Mouse (Mus musculus) C2C12 (cell line): ENCODE measurements around the gene Auts2.

Experiments used
- CTCF ChIP-seq: IDR thresholded peaks from one replicate; pipeline ENCODE4 v1.5.1; 2011; ENCODE audit not compliant: control insufficient read depth, insufficient read depth, insufficient read length
- MYOD1 ChIP-seq: IDR thresholded peaks from one replicate; pipeline ENCODE4 v1.6.1; 2011; ENCODE audit warnings: low read depth; ENCODE audit not compliant: control insufficient read depth, insufficient read length

DNA sequence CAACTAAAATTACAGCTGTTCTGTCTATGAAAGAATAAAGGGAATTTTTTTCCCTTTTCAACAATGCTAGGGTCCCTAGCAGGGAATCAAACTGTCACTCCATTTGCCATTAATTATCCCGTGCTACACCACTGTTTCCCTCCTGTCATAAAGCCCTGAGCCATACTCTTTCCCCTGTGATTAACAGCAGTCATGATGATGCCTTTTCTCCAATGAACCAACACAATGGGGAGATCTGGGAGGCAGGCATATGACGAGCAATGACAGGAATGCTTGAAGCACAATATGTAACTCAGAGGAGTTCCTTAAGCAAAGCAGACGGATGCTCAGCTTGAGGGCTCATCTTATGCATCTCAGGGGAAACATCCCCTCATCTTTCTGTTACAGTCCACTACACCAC is 113.8 kb downstream of the Auts2 start:
- TF ChIP-seq MYOD1: no peak
- TF ChIP-seq CTCF: no peak
